Mouse (Mus musculus) MEL (cell line): ENCODE data around the gene Cep350. TPM values are rescaled to one million over a fixed set of nuclear protein-coding genes. Genes with fewer than 3 reads are reported as not detected.
A peak's percentile ranks its signal among the peaks of the same experiment; 100 is the strongest.

Experiments used
- DNase-seq: peaks from one replicate; pipeline ENCODE4 v3.0.0; 2011; ENCODE audit warnings: low read depth, low spot score
- H3K27ac ChIP-seq: 2 replicates; pipeline ENCODE4 v1.5.1; 2012; ENCODE audit warnings: low read depth, mild to moderate bottlenecking, control low read depth, low read length, moderate library complexity; ENCODE audit not compliant: control insufficient read depth
- H3K27me3 ChIP-seq, 2 experiments: fragments of 150-350 bp in 1 of 2; sonication (generic) in 1 of 2; 2 replicates each; pipeline ENCODE4 v1.6.1; 2012; ENCODE audit warnings: low read length in 2 of 2, mild to moderate bottlenecking in 2 of 2, improper control_type of control experiment in 1 of 2, moderate library complexity in 1 of 2; ENCODE audit not compliant: insufficient read depth in 2 of 2, control insufficient read depth in 1 of 2
- H3K36me3 ChIP-seq, 2 experiments: 2 replicates each; pipeline ENCODE4 v1.6.1; 2012 to 2014; ENCODE audit warnings: low read length in 2 of 2, improper control_type of control experiment in 1 of 2, inconsistent platforms in 1 of 2, mild to moderate bottlenecking in 1 of 2; ENCODE audit not compliant: insufficient read depth in 2 of 2, control insufficient read depth in 1 of 2
- H3K4me1 ChIP-seq, 2 experiments: fragments of 150-350 bp in 1 of 2; sonication (generic) in 1 of 2; 2 replicates each; pipeline ENCODE4 v1.6.1; 2012; ENCODE audit warnings: low read length in 2 of 2, improper control_type of control experiment in 1 of 2, mild to moderate bottlenecking in 1 of 2; ENCODE audit not compliant: insufficient read depth in 2 of 2, control insufficient read depth in 1 of 2
- H3K4me3 ChIP-seq, 2 experiments: fragments of 150-350 bp in 1 of 2; sonication (generic) in 1 of 2; 2 replicates each; pipeline ENCODE4 v1.5.1; 2012; ENCODE audit warnings: low read depth in 2 of 2, low read length in 2 of 2, mild to moderate bottlenecking in 2 of 2, moderate library complexity in 2 of 2, control low read depth in 1 of 2, improper control_type of control experiment in 1 of 2; ENCODE audit not compliant: control insufficient read depth in 1 of 2, insufficient read depth in 1 of 2
- H3K79me2 ChIP-seq: 2 replicates; pipeline ENCODE4 v1.6.1; 2012; ENCODE audit warnings: mild to moderate bottlenecking, low read length, moderate library complexity; ENCODE audit not compliant: control insufficient read depth, poor library complexity, insufficient read depth
- H3K9ac ChIP-seq: 2 replicates; pipeline ENCODE4 v1.6.1; 2012; ENCODE audit warnings: low read depth, mild to moderate bottlenecking, control low read depth, low read length, moderate library complexity; ENCODE audit not compliant: control insufficient read depth, poor library complexity, severe bottlenecking
- H3K9me3 ChIP-seq: fragments of 150-350 bp; sonication (generic); replicated peaks from 2 replicates; pipeline ENCODE4 v1.6.1; 2012; ENCODE audit warnings: mild to moderate bottlenecking, low read length, improper control_type of control experiment, moderate library complexity; ENCODE audit not compliant: insufficient read depth
- BHLHE40 ChIP-seq: IDR thresholded peaks from 2 replicates; pipeline ENCODE4 v1.6.1; 2012; ENCODE audit warnings: low read depth, mild to moderate bottlenecking, inconsistent platforms, low read length, improper control_type of control experiment, borderline replicate concordance
- CHD1 ChIP-seq: IDR thresholded peaks from 2 replicates; pipeline ENCODE4 v1.6.1; 2012; ENCODE audit warnings: low read depth, mild to moderate bottlenecking, inconsistent platforms, low read length, improper control_type of control experiment
- CHD2 ChIP-seq: IDR thresholded peaks from 2 replicates; pipeline ENCODE4 v1.6.1; 2011; ENCODE audit warnings: low read length, improper control_type of control experiment
- ELF1 ChIP-seq: IDR thresholded peaks from 2 replicates; pipeline ENCODE4 v1.6.1; 2014; ENCODE audit warnings: low read depth, mild to moderate bottlenecking, inconsistent platforms, low read length, improper control_type of control experiment, moderate library complexity
- EP300 ChIP-seq, 2 experiments: IDR thresholded peaks; 2 replicates each; pipeline ENCODE4 v1.6.1; 2011; ENCODE audit warnings: improper control_type of control experiment in 2 of 2, low read length in 2 of 2, low read depth in 1 of 2, mild to moderate bottlenecking in 1 of 2
- ETS1 ChIP-seq: IDR thresholded peaks from 2 replicates; pipeline ENCODE4 v1.6.1; 2012; ENCODE audit warnings: low read depth, mild to moderate bottlenecking, inconsistent platforms, low read length, improper control_type of control experiment, moderate library complexity
- GATA1 ChIP-seq: IDR thresholded peaks from 2 replicates; pipeline ENCODE4 v1.6.1; 2011; ENCODE audit warnings: low read depth, low read length, improper control_type of control experiment
- HCFC1 ChIP-seq: IDR thresholded peaks from 2 replicates; pipeline ENCODE4 v1.6.1; 2012; ENCODE audit warnings: low read depth, mild to moderate bottlenecking, inconsistent platforms, low read length, improper control_type of control experiment, moderate library complexity
- JUND ChIP-seq: IDR thresholded peaks from 2 replicates; pipeline ENCODE4 v1.6.1; 2011; ENCODE audit warnings: low read depth, mild to moderate bottlenecking, improper control_type of control experiment, low read length
- KAT2A ChIP-seq: conservative IDR thresholded peaks from 2 replicates; pipeline ENCODE4 v1.6.1; 2012; ENCODE audit warnings: low read depth, low read length, improper control_type of control experiment, inconsistent platforms
- MAX ChIP-seq: IDR thresholded peaks from 2 replicates; pipeline ENCODE4 v1.6.1; 2011; ENCODE audit warnings: low read length, improper control_type of control experiment
- MAZ ChIP-seq: IDR thresholded peaks from 2 replicates; pipeline ENCODE4 v1.6.1; 2012; ENCODE audit warnings: low read depth, mild to moderate bottlenecking, inconsistent platforms, low read length, improper control_type of control experiment
- MEF2A ChIP-seq: IDR thresholded peaks from 2 replicates; pipeline ENCODE4 v1.6.1; 2014; ENCODE audit warnings: low read depth, mild to moderate bottlenecking, inconsistent platforms, low read length, improper control_type of control experiment; ENCODE audit not compliant: poor library complexity, insufficient replicate concordance, severe bottlenecking; ENCODE audit errors: extremely low read depth
- MYB ChIP-seq: IDR thresholded peaks from 2 replicates; pipeline ENCODE4 v1.6.1; 2011; ENCODE audit warnings: mild to moderate bottlenecking, low read depth, low read length, improper control_type of control experiment
- MYC ChIP-seq: IDR thresholded peaks from 2 replicates; pipeline ENCODE4 v1.6.1; 2011; ENCODE audit warnings: low read depth, mild to moderate bottlenecking, low read length, improper control_type of control experiment, moderate library complexity
- NRF1 ChIP-seq: IDR thresholded peaks from 2 replicates; pipeline ENCODE4 v1.6.1; 2014; ENCODE audit warnings: low read depth, mild to moderate bottlenecking, inconsistent platforms, low read length, improper control_type of control experiment, moderate library complexity; ENCODE audit not compliant: poor library complexity, insufficient read depth, severe bottlenecking
- POLR2A ChIP-seq, 2 experiments: IDR thresholded peaks; 2 replicates each; pipeline ENCODE4 v1.6.1; 2011 to 2012; ENCODE audit warnings: low read length in 2 of 2, mild to moderate bottlenecking in 2 of 2, control low read depth in 1 of 2, improper control_type of control experiment in 1 of 2, low read depth in 1 of 2, moderate library complexity in 1 of 2; ENCODE audit not compliant: control insufficient read depth in 1 of 2, insufficient read depth in 1 of 2, poor library complexity in 1 of 2
- POLR2AphosphoS2 ChIP-seq: IDR thresholded peaks from 2 replicates; pipeline ENCODE4 v1.6.1; 2011; ENCODE audit warnings: low read length, improper control_type of control experiment
- POLR2AphosphoS5 ChIP-seq: IDR thresholded peaks from 2 replicates; pipeline ENCODE4 v1.6.1; 2012; ENCODE audit warnings: low read depth, borderline replicate concordance, mild to moderate bottlenecking, inconsistent platforms, low read length, moderate library complexity, mixed read lengths
- RAD21 ChIP-seq: IDR thresholded peaks from 2 replicates; pipeline ENCODE4 v1.6.1; 2011; ENCODE audit warnings: mild to moderate bottlenecking, low read depth, low read length, improper control_type of control experiment
- RCOR1 ChIP-seq: IDR thresholded peaks from 2 replicates; pipeline ENCODE4 v1.6.1; 2012; ENCODE audit warnings: low read depth, mild to moderate bottlenecking, inconsistent platforms, low read length, improper control_type of control experiment
- SIN3A ChIP-seq: IDR thresholded peaks from 2 replicates; pipeline ENCODE4 v1.6.1; 2012; ENCODE audit warnings: low read length, improper control_type of control experiment, inconsistent platforms
- SMC3 ChIP-seq: IDR thresholded peaks from 2 replicates; pipeline ENCODE4 v1.6.1; 2011; ENCODE audit warnings: low read depth, low read length, improper control_type of control experiment
- TBP ChIP-seq: IDR thresholded peaks from 2 replicates; pipeline ENCODE4 v1.8.0; 2011; ENCODE audit warnings: low read depth, low read length, improper control_type of control experiment
- TCF12 ChIP-seq: IDR thresholded peaks from 2 replicates; pipeline ENCODE4 v1.6.1; 2014; ENCODE audit warnings: low read depth, mild to moderate bottlenecking, inconsistent platforms, low read length, improper control_type of control experiment, moderate library complexity
- UBTF ChIP-seq: IDR thresholded peaks from 2 replicates; pipeline ENCODE4 v1.6.1; 2012; ENCODE audit warnings: low read depth, mild to moderate bottlenecking, inconsistent platforms, low read length, improper control_type of control experiment, moderate library complexity, borderline replicate concordance; ENCODE audit not compliant: insufficient read depth
- USF1 ChIP-seq: IDR thresholded peaks from 2 replicates; pipeline ENCODE4 v1.6.1; 2014; ENCODE audit warnings: low read depth, mild to moderate bottlenecking, inconsistent platforms, low read length, improper control_type of control experiment, moderate library complexity
- USF2 ChIP-seq, 2 experiments: IDR thresholded peaks; 2 replicates each; pipeline ENCODE4 v1.6.1; 2011 to 2012; ENCODE audit warnings: improper control_type of control experiment in 2 of 2, low read length in 2 of 2, borderline replicate concordance in 1 of 2, inconsistent platforms in 1 of 2, low read depth in 1 of 2, mild to moderate bottlenecking in 1 of 2; ENCODE audit not compliant: insufficient read depth in 1 of 2
- ZC3H11A ChIP-seq: IDR thresholded peaks from 2 replicates; pipeline ENCODE4 v1.6.1; 2012; ENCODE audit warnings: low read depth, mild to moderate bottlenecking, inconsistent platforms, low read length, improper control_type of control experiment
- ZKSCAN1 ChIP-seq: IDR thresholded peaks from 2 replicates; pipeline ENCODE4 v1.6.1; 2012; ENCODE audit warnings: low read depth, mild to moderate bottlenecking, inconsistent platforms, low read length, improper control_type of control experiment, moderate library complexity
- ZMIZ1 ChIP-seq: IDR thresholded peaks from 2 replicates; pipeline ENCODE4 v1.6.1; 2012; ENCODE audit warnings: low read depth, mild to moderate bottlenecking, inconsistent platforms, low read length, improper control_type of control experiment, moderate library complexity
- ZNF384 ChIP-seq: IDR thresholded peaks from 2 replicates; pipeline ENCODE4 v1.6.1; 2012; ENCODE audit warnings: low read depth, mild to moderate bottlenecking, inconsistent platforms, low read length, improper control_type of control experiment
- polyA plus RNA-seq, 2 experiments: library from polyadenylated mRNA; stranded (reverse) in 1 of 2; unstranded in 1 of 2; fragments of >175 nt in 1 of 2; fragments of >200 nt in 1 of 2; gene quantifications; 2 replicates each; pipeline versions ENCODE4 v1.2.1 to v1.2.4; 2012; ENCODE audit warnings: low replicate concordance in 2 of 2, low read depth in 1 of 2; ENCODE audit not compliant: insufficient read length in 2 of 2, insufficient read depth in 1 of 2, missing spikeins in 1 of 2
- total RNA-seq: library from RNA; depleted of rRNA; stranded (reverse); fragments of 300-350 nt; gene quantifications from 2 replicates; pipeline ENCODE4 v1.2.3, GENCODE M21; 2012

Gene Cep350
- total and polyA plus RNA-seq, 3 experiments, result 4.3 to 110 (median 9.7) TPM

- TF ChIP-seq KAT2A (no peak), CHD1 (no peak), NRF1 (no peak), ZMIZ1 (no peak), BHLHE40 (no peak), CHD2 (no peak), HCFC1 (no peak; the same call in 1 of the 2 replicates), POLR2AphosphoS2 (no peak), UBTF (no peak)
Measured at GRCm38 (mm10) chr1:155796757-155797405, 176.2 kb downstream of the Cep350 start (continued).

- Histone ChIP-seq H3K27me3 (no peaks in the 10 kb centered on the region), H3K79me2 (no peaks in the 10 kb centered on the region), H3K4me3 (no peak overlapping the region), H3K9ac (no peak overlapping the region), H3K36me3 (peaks cover 0 to 11% of the 10 kb centered on the region in 2 experiments; a peak in 2 of 4 replicates), H3K9me3 (no peaks in the 10 kb centered on the region), H3K4me1 (peaks cover 10 to 23% of the 10 kb centered on the region in 2 experiments), H3K27ac (peak overlapping the region; percentile 7; the same call in 1 of the 2 replicates)
- DNase-seq, result peak; percentile 92
- TF ChIP-seq UBTF (no peak), RAD21 (no peak), POLR2AphosphoS2 (no peak), MYB (no peak), POLR2A (IDR thresholded peaks at IDR 0.05; ENCODE audit: control insufficient read depth in 1 of 2, insufficient read depth in 1 of 2, low read depth in 1 of 2, low read length in 2 of 2, poor library complexity in 1 of 2) (no peak), ZNF384 (peak; percentile 86), USF2 (IDR thresholded peaks at IDR 0.05; ENCODE audit: borderline replicate concordance in 1 of 2, insufficient read depth in 1 of 2, low read depth in 1 of 2, low read length in 2 of 2) (no peak), TCF12 (peak; percentile 74; the same call in 1 of the 2 replicates), ZC3H11A (no peak), KAT2A (no peak; the same call in 1 of the 2 replicates), ELF1 (0 out of 2 replicates have a peak, but pooled peaks have one; percentile 14), EP300 (IDR thresholded peaks at IDR 0.05; ENCODE audit: low read depth in 1 of 2, low read length in 2 of 2) (peak; percentile 74 to 82), RCOR1 (peak; percentile 68), MAZ (no peak), ZKSCAN1 (no peak), SIN3A (peak; percentile 76), TBP (0 out of 2 replicates have a peak, but pooled peaks have one; percentile 32), MAX (no peak), SMC3 (no peak), GATA1 (peak; percentile 81), ZMIZ1 (no peak), JUND (no peak), ETS1 (peak; percentile 82), CHD1 (no peak), USF1 (no peak), POLR2AphosphoS5 (no peak), CHD2 (no peak), MYC (no peak), HCFC1 (peak; percentile 33; the same call in 1 of the 2 replicates), MEF2A (no peak)
Measured at GRCm38 (mm10) chr1:155795791-155796233, 177.2 kb downstream of the Cep350 start.
